Mouse (Mus musculus): Measurements from ENCODE around the gene Ccdc51. TPM values are rescaled to one million over a fixed set of nuclear protein-coding genes. Genes with fewer than 3 reads are reported as not detected.

Gene Ccdc51
- polyA plus RNA-seq, 1 experiment from 2014 or later, result 12.9 TPM

DNA sequence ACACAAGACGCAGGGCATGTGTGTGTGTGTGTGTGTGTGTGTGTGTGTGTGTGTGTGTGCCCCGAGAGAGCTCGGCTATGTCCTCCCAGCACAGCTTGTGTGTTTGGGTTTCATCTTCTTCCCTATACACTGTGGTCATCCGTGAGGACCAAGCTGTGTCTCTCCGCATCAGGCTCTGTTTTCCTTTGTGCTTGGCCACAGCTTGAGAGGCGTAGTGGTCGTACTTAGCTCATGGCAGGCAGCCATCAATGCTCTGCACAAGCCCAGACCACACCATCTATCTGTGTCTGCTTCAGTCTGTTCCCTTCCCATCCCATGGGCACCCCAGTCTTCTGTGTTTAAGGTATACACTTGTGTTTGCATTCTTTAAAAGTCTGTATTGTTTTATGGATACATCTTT, 40.9 kb upstream of the Ccdc51 start:
- WGBS, result 68% methylated on average over 7 of the region's 7 CpGs
- peak overlapping the region; percentile 42; the same call in 1 of the 2 replicates for H3K27ac ChIP-seq
- peaks cover 25% of the 10 kb centered on the region for H3K4me1 ChIP-seq (replicated peaks; ENCODE audit: insufficient read depth, low read length)
- H3K27me3 ChIP-seq (ENCODE audit: insufficient read depth, low read length), result no peaks in the 10 kb centered on the region
- H3K4me2 ChIP-seq (ENCODE audit: low read length), result peak overlapping the region; percentile 85
- TF ChIP-seq CTCF (IDR thresholded peaks at IDR 0.05; ENCODE audit: low read depth), result no peak
- no peaks in the 10 kb centered on the region for H3K9me3 ChIP-seq (replicated peaks; ENCODE audit: low read length)
- no peak overlapping the region for H3K4me3 ChIP-seq (replicated peaks; ENCODE audit: low read depth, low read length)
- DNase-seq (ENCODE audit: low spot score) (no peak), ATAC-seq (replicated peaks; ENCODE audit: low FRiP score, low read depth) (no peak)
- no peak overlapping the region for H3K9ac ChIP-seq (ENCODE audit: low read depth, low read length)
- H3K36me3 ChIP-seq (ENCODE audit: insufficient read depth, low read length), result peaks cover 3% of the 10 kb centered on the region; the same call in 1 of the 2 replicates

DNA sequence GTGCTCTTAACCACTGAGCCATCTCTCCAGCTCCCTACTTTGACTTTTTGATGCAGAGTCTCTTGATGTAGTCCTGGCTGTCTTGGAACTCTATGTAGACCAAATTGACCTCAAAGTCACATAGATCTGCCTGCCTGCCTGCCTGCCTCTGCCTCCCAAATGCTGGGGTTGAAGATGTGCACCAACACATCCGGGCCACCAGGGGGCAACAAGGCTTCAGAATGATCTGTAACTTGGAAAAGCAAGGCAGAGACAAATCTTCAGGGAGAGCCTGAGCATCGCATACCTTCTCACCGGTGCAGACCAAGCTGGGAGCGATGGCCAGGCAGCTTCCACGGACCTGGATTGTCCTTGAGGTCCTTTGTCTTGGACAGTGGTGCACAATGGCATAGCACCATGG, 36.0 kb upstream of the Ccdc51 start:
- no peak overlapping the region for H3K4me3 ChIP-seq (replicated peaks; ENCODE audit: low read depth, low read length)
- H3K4me1 ChIP-seq (replicated peaks; ENCODE audit: insufficient read depth, low read length), result no peaks in the 10 kb centered on the region
- 44% methylated on average over 5 of the region's 5 CpGs for WGBS
- H3K27ac ChIP-seq, result no peak overlapping the region
- H3K4me2 ChIP-seq (ENCODE audit: low read length), result no peak overlapping the region
- peak; percentile 67 for DNase-seq (ENCODE audit: low spot score)
- no peak overlapping the region for H3K9ac ChIP-seq (ENCODE audit: low read depth, low read length)
- H3K27me3 ChIP-seq (ENCODE audit: insufficient read depth, low read length), result no peaks in the 10 kb centered on the region
- peak; percentile 36; the same call in 1 of the 2 replicates for ATAC-seq (replicated peaks; ENCODE audit: low FRiP score, low read depth)
- TF ChIP-seq CTCF (IDR thresholded peaks at IDR 0.05; ENCODE audit: low read depth), result peak; percentile 84
- peaks cover 7% of the 10 kb centered on the region for H3K36me3 ChIP-seq (ENCODE audit: insufficient read depth, low read length)
- H3K9me3 ChIP-seq (replicated peaks; ENCODE audit: low read length), result no peaks in the 10 kb centered on the region

DNA sequence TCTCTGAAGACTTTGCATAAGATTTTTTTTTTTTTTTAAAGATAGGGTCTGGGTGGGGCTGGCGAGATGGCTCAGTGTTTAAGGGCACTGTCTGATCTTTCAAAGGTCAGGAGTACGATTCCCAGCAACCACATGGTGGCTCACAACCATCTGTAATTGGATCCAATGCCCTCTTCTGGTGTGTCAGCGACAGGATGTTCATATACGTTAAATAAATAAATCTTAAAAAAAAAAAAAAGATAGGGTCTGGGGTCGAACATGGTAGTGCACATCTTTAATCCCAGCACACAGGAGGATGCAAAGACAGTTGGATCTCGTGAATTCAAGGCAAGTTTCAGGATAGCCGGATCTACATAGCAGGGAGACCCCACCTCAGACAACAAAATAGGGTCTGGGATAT, 33.0 kb upstream of the Ccdc51 start:
- no peak for TF ChIP-seq CTCF (IDR thresholded peaks at IDR 0.05; ENCODE audit: low read depth)
- Histone ChIP-seq H3K27me3 (ENCODE audit: insufficient read depth, low read length) (no peaks in the 10 kb centered on the region), H3K9me3 (replicated peaks; ENCODE audit: low read length) (no peaks in the 10 kb centered on the region), H3K9ac (ENCODE audit: low read depth, low read length) (no peak overlapping the region), H3K27ac (no peak overlapping the region), H3K4me2 (ENCODE audit: low read length) (no peak overlapping the region), H3K36me3 (ENCODE audit: insufficient read depth, low read length) (peaks cover 6% of the 10 kb centered on the region), H3K4me1 (replicated peaks; ENCODE audit: insufficient read depth, low read length) (0 out of 2 replicates have a peak, but pooled peaks cover 2% of the 10 kb centered on the region), H3K4me3 (replicated peaks; ENCODE audit: low read depth, low read length) (no peak overlapping the region)
- DNase-seq (ENCODE audit: low spot score), result no peak
- WGBS, result 78% methylated on average over 7 of the region's 7 CpGs
- ATAC-seq (replicated peaks; ENCODE audit: low FRiP score, low read depth), result no peak

DNA sequence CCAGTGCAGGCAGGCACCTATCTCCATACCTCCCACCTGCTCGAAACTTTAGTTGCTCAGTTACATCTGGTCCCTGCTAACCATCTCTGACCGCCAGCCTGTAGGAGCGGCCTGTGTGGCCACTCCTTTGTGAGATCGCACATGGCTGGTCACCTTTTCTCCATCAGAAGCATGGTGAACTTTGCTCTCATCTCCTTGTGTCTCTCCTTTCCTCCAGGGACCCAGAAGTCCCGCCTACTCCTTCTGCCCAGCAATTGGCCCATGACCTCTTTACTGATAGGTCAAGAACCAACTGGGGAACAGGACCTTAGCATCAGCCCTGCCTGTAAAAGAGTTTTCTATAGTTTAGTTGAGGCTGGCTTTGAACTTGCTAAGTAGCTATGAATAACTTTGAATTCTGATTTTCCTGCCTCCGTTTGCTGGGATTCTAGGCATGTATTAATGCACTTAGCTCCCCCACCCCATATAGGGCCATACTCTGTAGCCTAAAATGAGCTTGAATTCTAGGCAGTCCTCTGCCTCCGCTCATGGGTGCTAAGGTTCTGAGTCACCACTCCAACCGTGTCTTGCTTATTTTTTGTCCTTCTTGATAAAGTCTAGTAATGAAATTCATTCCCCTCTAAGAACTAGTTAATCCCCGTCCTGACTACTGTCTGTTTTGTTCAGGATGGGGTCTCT, 32.2 kb upstream of the Ccdc51 start:
- H3K36me3 ChIP-seq (ENCODE audit: insufficient read depth, low read length), result peaks cover 3% of the 10 kb centered on the region; the same call in 1 of the 2 replicates
- WGBS, result 81% methylated on average over 9 of the region's 9 CpGs
- no peaks in the 10 kb centered on the region for H3K9me3 ChIP-seq (replicated peaks; ENCODE audit: low read length)
- no peak overlapping the region for H3K9ac ChIP-seq (ENCODE audit: low read depth, low read length)
- H3K4me2 ChIP-seq (ENCODE audit: low read length), result no peak overlapping the region
- no peak overlapping the region for H3K27ac ChIP-seq
- no peak overlapping the region for H3K4me3 ChIP-seq (replicated peaks; ENCODE audit: low read depth, low read length)
- DNase-seq (ENCODE audit: low spot score) (no peak), ATAC-seq (replicated peaks; ENCODE audit: low FRiP score, low read depth) (no peak)
- no peaks in the 10 kb centered on the region for H3K27me3 ChIP-seq (ENCODE audit: insufficient read depth, low read length)
- no peak for TF ChIP-seq CTCF (IDR thresholded peaks at IDR 0.05; ENCODE audit: low read depth)
- H3K4me1 ChIP-seq (replicated peaks; ENCODE audit: insufficient read depth, low read length), result 0 out of 2 replicates have a peak, but pooled peaks cover 7% of the 10 kb centered on the region

DNA sequence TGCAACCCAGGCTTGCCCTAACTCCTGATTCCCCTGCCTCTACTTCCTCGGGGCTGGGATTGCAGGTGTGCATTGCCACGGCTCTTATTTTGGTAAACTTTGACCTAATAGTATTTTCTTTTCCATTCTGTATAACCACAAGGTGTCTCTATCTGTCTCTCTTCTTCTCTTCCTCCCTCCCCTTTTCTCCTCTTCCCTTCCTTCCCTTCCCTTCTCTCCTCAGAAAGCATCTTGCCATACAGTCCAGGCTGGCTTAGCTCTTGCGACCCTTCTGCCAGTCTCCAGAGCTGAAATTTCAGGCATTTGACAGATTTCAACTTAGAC, 31.7 kb upstream of the Ccdc51 start:
- Histone ChIP-seq H3K4me3 (replicated peaks; ENCODE audit: low read depth, low read length) (no peak overlapping the region), H3K36me3 (ENCODE audit: insufficient read depth, low read length) (peaks cover 3% of the 10 kb centered on the region; the same call in 1 of the 2 replicates), H3K9me3 (replicated peaks; ENCODE audit: low read length) (no peaks in the 10 kb centered on the region), H3K9ac (ENCODE audit: low read depth, low read length) (no peak overlapping the region), H3K4me2 (ENCODE audit: low read length) (no peak overlapping the region), H3K27me3 (ENCODE audit: insufficient read depth, low read length) (no peaks in the 10 kb centered on the region), H3K4me1 (replicated peaks; ENCODE audit: insufficient read depth, low read length) (0 out of 2 replicates have a peak, but pooled peaks cover 10% of the 10 kb centered on the region), H3K27ac (no peak overlapping the region)
- ATAC-seq (replicated peaks; ENCODE audit: low FRiP score, low read depth), result no peak
- 52% methylated on average over 3 of the region's 3 CpGs for WGBS
- DNase-seq (ENCODE audit: low spot score), result no peak
- TF ChIP-seq CTCF (IDR thresholded peaks at IDR 0.05; ENCODE audit: low read depth), result no peak

DNA sequence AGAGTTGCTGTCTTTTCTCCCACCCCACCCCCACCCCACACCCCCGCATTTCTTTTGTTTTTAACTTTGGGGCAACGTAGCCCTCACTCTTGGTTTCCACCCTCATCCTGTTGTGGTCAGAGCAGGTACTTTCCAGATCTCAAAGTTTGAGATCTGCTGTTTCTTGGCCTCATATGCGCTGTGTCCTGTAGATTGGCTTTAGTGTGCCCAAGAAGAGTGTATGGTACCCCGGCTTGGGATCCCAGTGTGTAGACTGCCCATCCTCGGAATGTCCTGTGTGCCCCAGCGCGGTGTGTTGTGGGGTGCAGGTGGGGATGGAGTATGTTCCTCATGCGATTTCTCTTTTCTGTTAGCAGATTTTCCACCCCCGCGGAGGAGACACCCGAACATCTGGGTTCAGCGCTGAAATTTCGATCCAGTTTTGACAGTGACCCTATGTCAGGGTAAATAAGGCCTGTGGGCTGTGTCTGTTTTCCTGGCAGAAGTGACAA, 31.2 kb upstream of the Ccdc51 start:
- 89% methylated on average over 13 of the region's 13 CpGs for WGBS
- no peak overlapping the region for H3K27ac ChIP-seq
- TF ChIP-seq CTCF (IDR thresholded peaks at IDR 0.05; ENCODE audit: low read depth), result no peak
- H3K36me3 ChIP-seq (ENCODE audit: insufficient read depth, low read length), result peaks cover 3% of the 10 kb centered on the region; the same call in 1 of the 2 replicates
- ATAC-seq (replicated peaks; ENCODE audit: low FRiP score, low read depth), result no peak
- no peaks in the 10 kb centered on the region for H3K9me3 ChIP-seq (replicated peaks; ENCODE audit: low read length)
- no peak for DNase-seq (ENCODE audit: low spot score)
- H3K4me1 ChIP-seq (replicated peaks; ENCODE audit: insufficient read depth, low read length), result 0 out of 2 replicates have a peak, but pooled peaks cover 10% of the 10 kb centered on the region
- H3K4me2 ChIP-seq (ENCODE audit: low read length), result no peak overlapping the region
- no peak overlapping the region for H3K9ac ChIP-seq (ENCODE audit: low read depth, low read length)
- H3K4me3 ChIP-seq (replicated peaks; ENCODE audit: low read depth, low read length), result no peak overlapping the region
- H3K27me3 ChIP-seq (ENCODE audit: insufficient read depth, low read length), result no peaks in the 10 kb centered on the region

All from kidney, postnatal 0 days (tissue).